Mouse (Mus musculus) thymus, postnatal 4 days (tissue): ENCODE measurements around the gene Commd2.

Source experiments
- DNase-seq: peaks from one replicate; pipeline ENCODE4 v3.0.0; 2021

The Commd2 gene

DNA sequence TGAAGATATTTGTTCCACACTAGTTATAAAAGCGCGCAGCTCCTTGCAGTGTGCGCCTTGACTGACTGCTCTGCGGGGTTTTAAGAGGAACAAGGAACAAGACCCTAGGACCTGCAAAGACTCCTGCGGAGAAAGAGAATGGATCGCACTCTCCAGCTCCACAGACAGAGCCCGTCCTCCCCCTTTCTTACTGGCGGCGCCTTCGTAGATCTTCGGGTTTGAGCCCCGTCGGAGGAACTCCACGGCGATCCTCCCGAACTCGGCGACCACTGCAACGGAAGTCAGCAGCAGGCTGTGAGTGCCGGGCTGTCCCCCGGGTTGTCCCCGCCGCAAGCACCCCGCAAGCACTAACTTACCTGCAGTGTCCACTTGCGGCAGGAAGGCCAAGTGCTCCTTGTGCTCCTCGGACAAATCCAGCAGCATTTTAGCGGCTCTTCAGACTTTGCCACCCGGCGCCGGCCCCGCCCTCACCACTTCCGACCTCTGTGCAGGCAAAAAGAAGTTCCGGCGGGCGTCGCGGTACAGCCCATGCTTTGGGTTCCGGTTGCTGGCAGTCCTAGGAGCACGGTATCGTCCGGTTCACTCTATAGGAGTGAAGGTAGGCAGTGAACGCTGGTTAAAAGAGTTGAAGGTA, at the start of gene Commd2:
Gene Commd2, minus strand, starts transcription at position 485 of the 634 bp plus-strand sequence.
- peak; percentile 94 for DNase-seq

DNA sequence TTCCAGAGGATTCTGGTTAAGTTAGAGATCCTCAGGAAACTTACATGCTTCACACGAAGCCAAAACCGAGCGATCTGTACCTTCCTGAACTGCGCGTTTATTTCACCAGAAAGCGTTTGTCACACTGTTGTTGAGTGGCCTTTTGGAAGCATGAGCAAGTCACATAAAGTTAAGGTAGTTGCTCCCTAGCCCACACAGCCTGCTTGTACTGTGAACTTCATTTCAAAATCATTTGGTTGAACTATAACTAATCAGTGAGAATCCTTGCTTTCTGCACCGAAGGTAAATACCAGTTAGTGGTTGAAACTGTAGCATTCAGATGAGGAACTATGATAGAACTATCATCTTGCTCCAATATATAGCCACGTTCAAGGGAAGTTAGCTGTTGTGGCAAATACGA, 45.3 kb upstream of the Commd2 start:
- DNase-seq = no peak

DNA sequence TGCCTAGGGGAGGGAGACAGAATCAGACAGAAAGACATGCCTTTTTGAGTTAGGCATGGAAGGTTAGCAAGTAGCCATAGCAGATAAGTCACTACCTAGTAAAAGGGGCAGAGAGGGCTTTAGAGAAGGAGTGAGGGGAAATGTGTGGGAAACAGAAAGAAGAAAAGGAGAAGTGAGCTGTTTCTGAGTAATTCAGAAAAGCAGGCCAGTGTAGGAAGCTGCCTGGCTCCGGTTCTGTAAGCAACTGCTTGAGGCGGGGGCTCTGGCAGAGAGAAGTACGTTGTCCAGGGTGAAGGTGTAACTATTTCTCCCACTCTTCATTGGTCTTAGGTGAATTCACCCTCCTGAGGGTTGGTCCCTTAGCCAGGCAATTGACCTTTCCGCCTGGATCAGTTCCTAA, 44.7 kb upstream of the Commd2 start:
- DNase-seq = no peak

DNA sequence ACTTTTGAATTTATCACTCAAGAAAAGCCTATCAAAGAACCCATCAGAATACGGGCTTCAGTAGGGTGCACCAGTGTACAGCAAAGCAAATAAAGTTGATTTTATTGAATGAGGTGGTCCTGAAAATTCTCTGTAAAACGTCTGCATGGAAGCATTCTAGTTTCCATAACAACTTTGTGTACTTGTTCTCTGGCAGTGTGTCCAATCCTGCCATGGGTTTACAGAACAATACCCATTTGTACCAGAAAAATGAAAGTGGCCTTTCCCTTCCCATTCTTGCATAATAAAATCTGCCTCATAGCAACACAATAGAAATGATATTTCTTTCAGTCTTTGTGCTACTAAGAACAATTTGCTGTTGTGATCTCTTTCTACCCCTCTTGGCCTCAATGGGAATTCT, 41.2 kb upstream of the Commd2 start, which contains the start of gene Ankub1:
Gene Ankub1, minus strand, starts transcription at position 81 of the 400 bp plus-strand sequence.
- DNase-seq = no peak

DNA sequence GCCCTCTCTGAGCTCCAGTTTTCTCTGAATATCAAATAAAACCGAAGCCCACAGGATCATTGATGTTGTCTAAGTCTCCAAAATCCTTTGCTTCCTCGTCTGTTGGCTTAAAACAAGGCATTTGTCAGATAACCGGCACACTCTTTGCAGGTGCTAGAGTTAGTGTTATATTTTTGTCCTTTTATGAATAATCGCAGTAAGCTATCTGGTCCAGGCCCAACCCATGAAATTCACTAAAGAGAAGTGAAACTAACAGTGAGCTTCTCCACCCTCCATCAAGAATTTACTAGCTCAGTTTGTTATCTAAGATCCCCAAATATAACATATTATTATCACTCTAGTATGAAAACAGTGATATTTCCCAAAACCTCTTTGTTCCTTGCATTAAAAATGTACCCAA, 40.3 kb upstream of the Commd2 start:
- no peak for DNase-seq

DNA sequence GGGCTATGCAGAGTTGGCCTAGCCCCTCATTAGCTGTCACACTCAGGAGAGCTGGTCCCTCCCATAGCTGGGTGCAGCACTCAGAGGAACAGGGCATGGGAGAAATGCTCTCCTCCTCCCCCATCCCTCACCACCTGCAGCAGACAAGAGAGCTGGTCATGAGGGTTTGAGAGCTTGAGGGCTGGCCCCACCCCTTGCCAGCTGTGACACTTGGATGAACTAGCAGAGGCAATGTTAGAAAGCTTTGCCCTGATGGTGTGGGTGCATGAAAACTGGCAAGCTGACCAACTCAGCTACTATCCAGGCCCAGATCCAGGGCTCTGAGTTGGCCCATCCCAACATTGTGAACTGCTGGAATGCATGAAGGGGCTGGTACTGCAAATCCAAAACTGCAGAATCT, 26.3 kb upstream of the Commd2 start:
- DNase-seq = no peak

DNA sequence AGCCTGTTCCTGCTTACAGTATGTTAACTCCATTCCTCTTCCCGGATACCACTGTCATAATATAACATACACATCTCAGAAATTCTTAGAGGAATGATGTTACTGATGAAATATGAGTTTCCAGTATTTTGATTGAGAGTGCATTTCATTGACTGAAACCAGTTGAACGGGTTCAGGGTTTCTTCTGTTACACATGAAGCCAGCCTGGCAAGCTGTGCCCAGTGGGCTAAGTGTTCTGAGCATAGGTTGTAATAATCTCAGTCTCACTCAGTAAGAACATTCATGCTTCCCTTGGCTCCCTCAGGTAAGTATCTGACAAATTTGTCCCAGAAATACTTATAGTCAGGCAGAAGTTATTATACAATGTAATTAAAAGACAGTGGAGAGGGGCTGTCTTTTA, 22.6 kb upstream of the Commd2 start:
- no peak for DNase-seq

DNA sequence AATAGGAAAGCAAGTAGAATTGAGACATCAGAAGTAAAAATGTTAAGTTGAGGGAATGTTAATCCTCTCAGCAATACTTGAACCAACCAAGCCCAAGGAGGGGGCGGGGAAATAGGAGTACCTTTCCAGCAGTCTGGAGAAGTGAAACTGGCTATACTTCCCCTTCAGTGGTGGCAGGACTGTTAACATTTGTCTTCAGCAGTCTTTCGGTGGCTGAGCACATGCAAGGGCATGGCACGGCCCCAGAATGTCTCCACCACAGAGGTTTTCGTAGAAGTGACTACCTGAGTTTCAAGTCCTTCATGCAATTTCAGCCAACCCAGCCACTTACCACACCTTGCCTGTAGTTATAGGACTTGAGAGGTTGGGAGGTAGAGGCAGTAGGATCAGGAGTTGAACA, 22.1 kb upstream of the Commd2 start:
- DNase-seq = no peak

DNA sequence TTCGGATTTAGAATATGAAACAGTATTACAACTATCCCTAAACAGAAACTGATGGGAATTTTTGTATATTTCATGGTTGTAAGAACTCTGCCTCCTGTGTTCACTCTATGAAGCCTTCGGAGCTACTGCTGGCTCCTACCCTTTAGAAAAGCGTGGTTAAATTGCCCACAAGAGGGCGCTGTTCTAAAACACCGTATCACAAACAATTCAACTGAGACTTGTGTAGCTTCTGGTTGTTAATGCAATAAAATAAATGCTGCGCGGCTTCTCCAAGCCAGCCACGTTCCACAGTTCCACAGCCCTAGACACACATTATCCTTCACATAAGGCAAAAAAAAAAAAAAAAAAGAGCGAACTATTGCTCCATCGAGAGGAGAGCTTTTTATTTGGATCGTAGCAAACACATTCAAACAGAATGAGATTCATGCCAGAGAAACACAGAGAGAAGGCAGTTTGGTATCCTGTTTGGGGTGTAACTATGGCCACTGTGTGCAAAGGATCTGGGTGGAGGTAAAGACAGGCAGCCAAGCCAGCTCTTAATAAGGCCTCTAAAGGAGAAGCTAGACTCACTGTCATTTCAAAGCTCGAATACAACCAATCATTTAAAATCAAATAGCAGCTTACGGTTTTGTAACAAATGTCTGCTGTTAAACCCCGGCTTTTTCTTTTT, 15.7 kb upstream of the Commd2 start:
- DNase-seq = peak; percentile 71

DNA sequence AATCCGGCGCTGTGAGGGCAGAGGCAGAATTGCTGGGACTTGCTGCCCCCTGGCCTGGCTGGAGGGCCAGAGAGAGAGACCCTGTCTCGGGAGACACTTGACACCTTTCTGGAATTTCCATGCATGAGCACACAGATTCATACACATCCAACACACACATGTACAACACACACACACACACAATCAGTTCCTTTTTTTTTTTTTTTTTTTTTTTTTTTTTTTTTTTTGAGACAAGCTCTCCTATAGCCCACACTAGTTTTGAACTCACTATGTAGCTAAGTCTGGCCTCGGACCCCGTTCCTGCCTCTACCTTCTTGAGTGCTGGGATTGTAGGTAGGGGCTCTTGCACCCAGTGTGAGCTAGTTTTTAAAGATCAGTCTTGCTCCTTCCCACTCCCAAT, 14.4 kb upstream of the Commd2 start:
- no peak for DNase-seq

DNA sequence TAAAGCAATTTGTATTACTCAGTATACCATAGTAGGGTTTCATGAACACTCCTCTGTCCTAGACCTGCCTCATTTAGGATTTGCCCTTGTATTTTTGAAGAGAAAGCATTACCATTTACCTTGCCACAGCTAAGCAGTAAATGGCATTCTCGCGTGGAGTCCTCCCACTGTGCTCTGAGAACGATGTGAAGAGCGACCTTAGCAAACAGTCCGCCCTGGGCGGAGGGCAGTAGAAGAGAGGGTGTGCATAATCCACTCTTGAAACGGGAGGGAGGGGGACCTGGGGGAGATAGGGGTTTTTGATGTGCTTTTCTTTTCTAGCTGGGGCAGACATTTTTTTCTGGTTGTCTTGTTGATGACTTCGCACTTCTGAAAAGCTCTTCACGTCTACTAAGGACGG, 13.2 kb upstream of the Commd2 start:
- DNase-seq = no peak

DNA sequence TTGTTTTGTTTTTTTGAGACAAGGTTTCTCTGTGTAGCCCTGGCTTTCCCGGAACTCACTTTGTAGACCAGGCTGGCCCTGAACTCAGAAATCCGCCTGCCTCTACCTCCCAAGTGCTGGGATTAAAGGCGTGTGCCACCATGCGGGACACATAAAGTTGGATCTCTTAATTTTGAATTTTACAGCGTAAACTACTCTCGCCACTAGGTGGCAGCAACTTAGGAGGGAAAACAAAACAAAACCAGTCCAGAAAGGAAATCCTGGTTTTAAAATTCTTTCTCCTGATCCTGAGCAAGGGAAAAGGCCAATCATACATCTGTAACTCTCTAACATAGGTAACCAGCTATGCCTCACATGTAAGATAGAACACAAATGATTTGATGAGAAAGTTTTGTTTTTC, 12.2 kb upstream of the Commd2 start:
- DNase-seq = peak; percentile 53

DNA sequence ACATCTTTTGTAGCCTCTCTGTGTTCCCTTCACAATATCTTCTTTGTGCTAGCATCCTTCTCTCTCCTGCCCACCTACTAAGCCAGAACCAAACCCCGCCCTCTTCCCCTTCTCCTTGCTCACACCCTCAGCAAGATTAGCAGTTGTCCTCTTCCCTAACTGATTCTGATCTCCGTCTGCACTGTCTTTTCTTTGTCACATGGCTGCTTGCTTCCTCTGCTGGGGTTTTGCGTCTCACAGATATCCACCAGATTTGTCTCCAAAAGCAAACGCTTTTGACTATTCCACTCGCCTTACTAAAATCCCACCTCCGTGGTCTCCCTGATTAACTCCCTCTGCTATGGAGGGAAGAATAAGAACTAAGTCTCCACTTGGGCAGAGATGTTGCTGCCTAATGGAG, 7.1 kb upstream of the Commd2 start:
- DNase-seq = no peak

DNA sequence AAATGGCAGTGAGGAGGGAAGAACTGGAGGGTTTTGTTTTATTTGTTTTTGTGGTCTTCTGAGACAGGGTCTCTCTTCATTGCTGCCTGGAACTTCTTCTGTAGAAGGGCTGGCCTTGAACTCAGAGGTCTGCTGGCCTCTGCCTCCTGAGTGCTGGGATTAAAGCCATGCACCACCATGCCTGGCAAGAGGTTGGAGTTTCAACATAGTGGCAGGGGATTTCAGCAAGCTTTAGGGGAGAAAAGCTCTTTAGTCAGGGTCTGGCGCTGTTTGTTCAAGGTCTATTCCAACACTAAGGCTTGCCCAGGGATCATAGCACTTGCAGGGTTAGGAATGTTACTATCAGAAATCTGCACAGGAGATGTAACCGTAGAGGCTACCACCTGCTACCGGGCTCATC, 2.1 kb upstream of the Commd2 start:
- no peak for DNase-seq

DNA sequence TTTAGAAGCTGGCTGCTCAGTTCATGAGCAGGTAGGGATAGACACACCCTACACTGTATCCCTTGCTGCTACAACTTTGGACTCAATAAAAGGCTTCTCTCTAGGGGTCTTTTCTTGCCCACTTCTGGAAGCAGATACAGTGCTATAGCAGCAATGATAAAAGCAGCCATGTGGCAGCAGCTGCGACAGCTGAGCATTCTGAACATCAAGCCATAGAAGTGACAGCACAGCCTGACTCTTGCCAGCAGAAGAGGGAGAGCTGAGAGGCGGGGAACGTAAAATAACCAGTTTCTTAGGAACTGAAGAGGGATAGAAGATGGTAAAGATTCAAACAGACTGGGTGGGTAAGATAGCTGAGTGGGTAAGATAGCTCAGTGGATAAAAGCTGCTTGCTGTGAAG, 970 bp upstream of the Commd2 start:
- no peak for DNase-seq

DNA sequence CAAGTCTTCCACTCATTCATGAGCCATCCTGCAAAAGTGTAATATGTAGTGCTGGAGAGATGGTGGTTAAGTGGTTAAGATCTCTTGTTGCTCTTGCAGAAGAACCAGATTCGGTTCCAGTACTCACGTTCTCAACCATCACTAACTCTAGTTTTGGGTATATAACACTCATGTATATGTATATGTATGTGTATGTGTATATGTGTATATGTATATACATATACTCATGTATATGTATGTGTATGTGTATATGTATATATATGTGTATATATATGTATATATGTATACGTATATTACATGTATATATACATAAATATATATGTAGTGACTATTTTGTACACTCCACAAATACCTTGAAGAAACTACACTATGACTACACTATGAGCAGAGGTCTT, 347 bp upstream of the Commd2 start:
- DNase-seq = no peak

DNA sequence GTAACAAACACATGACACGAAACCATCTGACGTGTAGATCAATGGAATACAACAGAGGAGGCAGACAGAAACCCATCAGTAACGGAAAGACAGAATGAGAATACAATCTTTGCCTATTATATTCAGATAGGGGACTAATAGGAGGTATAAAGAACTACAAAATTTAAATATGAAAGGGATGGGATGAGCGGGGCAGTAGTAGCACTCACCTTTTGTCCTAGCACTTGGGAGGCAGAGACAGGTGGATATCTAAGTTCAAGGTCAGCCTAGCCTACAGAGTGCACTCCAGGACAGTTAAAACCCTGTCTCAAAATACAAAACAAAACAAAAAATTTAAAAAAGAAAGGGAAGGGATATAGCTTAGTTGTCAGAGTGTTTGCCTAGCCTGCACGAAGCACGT, 8.3 kb downstream of the Commd2 start:
- no peak for DNase-seq

DNA sequence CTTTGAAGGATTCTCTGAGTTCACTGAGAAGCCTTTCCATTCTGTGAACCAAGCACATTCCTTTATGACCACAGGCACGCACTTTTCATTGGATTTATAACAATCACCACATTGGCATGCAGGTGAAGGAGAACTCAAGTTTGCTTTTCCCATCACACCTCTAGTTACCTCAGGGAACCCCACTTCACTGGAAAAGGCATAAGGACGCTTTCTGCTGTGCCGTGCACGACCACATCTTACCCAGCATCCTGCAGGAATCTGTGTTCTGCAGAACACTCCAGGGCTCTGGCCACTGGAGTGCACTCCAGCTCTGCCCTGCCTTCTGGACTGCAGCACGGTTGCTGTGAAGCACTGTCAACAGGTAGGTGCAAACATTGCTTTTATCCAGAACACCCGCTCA, 13.9 kb downstream of the Commd2 start:
- DNase-seq = no peak

DNA sequence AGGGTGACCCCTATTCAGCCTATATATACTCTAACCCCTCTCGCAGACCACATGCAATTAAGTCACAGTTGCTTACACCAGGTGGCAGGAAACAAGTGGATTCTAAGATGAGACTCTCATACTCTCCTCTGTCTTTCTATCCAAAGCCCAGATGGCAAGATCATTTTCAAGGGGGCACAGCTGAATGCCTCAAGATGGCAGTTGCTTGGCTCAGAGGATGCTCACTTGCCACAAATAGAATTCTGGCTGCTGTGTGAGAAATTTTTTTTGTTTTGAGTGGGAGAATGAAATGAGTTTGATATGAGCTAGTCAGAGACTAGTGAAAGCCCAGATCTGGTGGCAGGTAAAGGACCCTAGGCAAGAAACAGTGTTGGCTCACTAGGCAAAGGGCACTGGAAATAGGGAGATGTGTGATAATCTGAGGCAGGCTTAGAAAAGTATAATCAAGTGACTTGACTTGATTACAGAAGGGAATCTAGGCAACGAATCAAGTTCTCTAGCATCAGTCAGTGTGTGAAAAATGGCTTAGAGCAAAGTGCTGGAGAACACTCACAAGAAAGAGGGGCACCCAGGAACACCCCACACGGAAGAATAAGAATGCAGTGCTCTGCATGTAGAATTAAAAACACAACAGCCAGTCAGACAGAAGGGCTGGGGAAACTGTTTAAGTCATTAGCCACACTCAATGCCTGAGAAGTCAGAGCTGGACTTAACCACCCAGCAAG, 16.6 kb downstream of the Commd2 start:
- DNase-seq = no peak

DNA sequence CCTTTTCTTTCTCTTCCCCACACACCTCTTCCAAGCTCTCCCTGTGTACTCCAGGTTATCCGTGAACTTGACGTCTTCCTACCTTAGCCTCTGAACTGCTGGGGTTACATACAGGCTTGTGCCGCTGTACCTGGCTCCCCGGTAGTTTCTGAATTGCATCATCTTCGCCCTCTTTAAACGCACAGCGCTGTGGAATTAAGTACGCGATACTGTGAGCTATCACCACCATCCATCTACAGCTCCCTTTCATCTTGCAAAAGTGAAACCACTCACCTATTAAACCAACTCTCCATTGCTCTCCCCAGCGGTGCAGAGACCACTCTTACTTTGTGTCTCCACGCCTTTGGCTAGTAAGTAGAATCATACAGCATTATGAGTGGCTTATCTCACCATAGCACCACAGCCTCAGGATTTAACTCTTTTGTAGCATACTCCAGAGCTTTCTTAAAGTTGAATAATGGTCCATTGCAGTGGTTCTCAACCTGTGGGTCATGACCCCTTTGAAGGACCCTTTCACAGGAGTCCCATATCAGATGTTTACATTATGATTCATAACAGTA, 24.5 kb downstream of the Commd2 start:
- no peak for DNase-seq

DNA sequence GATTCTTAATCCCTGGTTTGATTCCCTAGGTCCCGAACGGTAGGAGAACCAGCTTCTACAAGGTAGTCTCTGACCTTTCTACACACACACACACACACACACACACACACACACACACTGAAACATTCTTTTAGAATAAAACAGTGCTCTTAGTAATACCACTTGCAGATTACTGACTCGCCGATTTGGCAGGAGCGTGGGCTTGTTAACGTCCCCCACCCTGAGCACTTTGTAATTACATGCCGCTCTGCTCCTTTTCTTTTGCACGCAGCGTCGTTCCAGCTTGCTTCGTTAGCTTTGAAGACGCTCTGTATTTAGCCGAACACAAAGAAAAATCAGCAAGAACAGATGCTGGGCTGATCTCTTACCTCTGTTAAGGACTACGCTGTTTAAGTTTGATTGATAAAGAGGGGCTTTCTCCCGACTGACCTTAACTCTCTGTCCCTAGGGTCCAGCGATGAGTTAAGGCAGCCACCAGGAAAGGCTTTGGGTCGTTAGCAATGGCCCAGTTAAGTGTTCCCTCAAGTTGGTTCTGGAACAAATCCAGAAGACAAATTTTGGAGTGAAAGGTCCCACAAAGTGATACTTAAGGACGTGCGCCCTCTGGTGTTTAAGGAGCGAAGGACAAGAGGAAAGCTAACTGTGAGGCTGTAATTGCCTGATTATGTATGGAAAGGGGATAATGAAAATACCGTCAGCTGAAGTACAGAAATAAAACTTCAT, 26.1 kb downstream of the Commd2 start:
- peak; percentile 70 for DNase-seq

DNA sequence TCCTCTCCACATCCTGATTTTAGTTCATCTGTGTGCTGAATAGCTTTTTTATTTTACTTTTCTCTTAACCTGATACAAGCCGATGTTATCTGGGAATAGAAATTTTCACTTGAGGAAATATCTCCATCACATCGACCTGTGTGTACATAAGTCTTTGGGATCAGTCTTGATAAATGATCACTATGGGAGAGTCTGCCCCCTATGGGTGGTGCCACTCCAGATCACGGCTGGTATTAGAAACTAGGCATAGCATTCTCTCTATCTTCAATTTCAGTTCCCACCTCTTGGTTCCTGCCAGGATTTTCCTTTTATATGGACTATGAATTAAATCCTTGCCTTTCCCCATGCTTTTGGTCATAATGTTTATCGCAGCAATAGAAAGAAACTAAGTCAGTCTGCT, 31.8 kb downstream of the Commd2 start:
- DNase-seq = no peak

DNA sequence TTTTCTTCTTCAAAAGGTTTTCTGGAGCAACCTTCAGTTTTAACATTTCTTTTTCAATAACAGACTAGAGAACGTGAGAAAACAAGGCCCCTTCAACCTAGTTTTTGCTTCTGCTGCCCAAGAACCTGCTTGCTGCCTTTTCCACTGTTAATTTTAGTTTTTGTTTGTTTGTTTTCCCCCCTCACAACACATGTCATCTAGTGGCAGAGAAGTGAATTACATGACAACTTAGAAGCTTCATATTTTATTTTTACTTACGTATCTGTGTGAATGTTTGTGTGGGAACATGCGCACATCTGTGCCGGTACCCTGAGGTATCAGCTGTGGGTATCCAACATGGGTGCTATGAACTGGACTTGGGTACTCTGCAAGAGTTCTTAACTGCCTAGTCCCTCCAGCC, 35.9 kb downstream of the Commd2 start:
- no peak for DNase-seq
